Mouse (Mus musculus): ENCODE results near the gene Morn4. TPM values are rescaled to one million over a fixed set of nuclear protein-coding genes. Genes with fewer than 3 reads are reported as not detected.

The Morn4 gene
- polyA plus RNA-seq, 1 experiment from 2014 or later, result 49.0 TPM

DNA sequence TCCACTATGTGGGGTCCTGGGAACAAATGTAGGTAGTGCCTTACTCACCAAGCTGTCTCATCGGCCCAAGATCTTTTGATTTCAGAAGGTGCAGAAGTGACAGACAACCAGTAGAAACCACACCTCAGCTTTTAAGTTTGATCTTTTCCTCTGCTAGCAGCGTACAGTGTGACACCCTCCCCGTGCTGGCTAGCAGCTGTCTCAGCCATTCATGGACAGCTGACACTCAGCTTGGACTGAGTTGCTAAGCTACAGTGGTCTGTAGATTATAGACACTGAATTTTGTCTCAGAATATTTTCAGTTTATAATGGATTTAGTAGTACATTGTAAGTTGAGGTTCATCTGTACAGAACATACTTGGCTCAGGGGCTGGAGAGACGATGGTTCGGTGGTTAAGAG lies 55.0 kb downstream of the Morn4 start:
- peaks cover 9% of the 10 kb centered on the region for H3K36me3 ChIP-seq
- H3K4me1 ChIP-seq, result peaks cover 30% of the 10 kb centered on the region
- no peak overlapping the region for H3K27ac ChIP-seq
- H3K9me3 ChIP-seq (replicated peaks), result no peaks in the 10 kb centered on the region
- no peaks in the 10 kb centered on the region for H3K27me3 ChIP-seq (ENCODE audit: low read depth, poor library complexity, severe bottlenecking)
- H3K4me3 ChIP-seq, result no peak overlapping the region
- no peak for DNase-seq (ENCODE audit: low spot score)
- 79% methylated on average over 5 of the region's 5 CpGs for WGBS

DNA sequence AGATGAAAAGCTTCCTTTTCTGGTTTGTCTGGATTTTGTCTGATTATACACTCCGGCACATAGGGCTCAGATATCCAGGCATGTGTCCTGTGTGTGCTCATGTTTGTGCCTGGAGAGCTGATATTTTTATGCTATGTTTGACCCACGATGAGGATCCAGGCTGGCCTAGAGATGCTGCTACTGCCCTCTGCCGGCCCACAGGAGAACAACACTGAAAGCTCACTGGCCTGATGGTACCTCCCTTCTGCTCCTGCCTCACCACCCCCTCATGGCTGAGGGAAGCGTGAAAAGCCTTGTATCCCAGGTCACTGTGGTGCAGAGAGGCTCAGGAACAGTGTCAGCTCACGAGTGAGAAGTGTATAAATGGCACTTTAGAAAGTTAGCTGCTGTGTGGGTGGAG lies 60.0 kb downstream of the Morn4 start:
- H3K4me3 ChIP-seq, result no peak overlapping the region
- WGBS, result 12% methylated on average over 5 of the region's 5 CpGs

More for the DNA sequence above, 60.0 kb downstream of the Morn4 start:
- Histone ChIP-seq H3K9me3 (replicated peaks) (no peaks in the 10 kb centered on the region), H3K27ac (no peak overlapping the region), H3K36me3 (no peaks in the 10 kb centered on the region), H3K27me3 (ENCODE audit: low read depth, poor library complexity, severe bottlenecking) (no peaks in the 10 kb centered on the region), H3K4me1 (peaks cover 13% of the 10 kb centered on the region; the same call in 1 of the 2 replicates)
- peak; percentile 87 for DNase-seq (ENCODE audit: low spot score)

Other genes starting within 250 kb of the Morn4 start
- gene Frat2, start 238.2 kb downstream of the Morn4 start, polyA plus RNA-seq (2016; fragmentation: Nextera tagmentation; extraction: Ambion mirVana), result 1.9 and 3.0 TPM in 2 replicates
- gene Rrp12, start 190.2 kb downstream of the Morn4 start, polyA plus RNA-seq (2016; fragmentation: Nextera tagmentation; extraction: Ambion mirVana), result 31.9 and 39.8 TPM in 2 replicates
- 900 and 1,117 TPM in 2 replicates for gene Pgam1, start 174.4 kb downstream of the Morn4 start, polyA plus RNA-seq (2016; fragmentation: Nextera tagmentation; extraction: Ambion mirVana)
- gene Exosc1, start 152.9 kb downstream of the Morn4 start, polyA plus RNA-seq (2016; fragmentation: Nextera tagmentation; extraction: Ambion mirVana), result 91.7 and 102 TPM in 2 replicates
- gene Zdhhc16, start 152.9 kb downstream of the Morn4 start, polyA plus RNA-seq (2016; fragmentation: Nextera tagmentation; extraction: Ambion mirVana), result 92.0 and 96.5 TPM in 2 replicates
- gene Mms19, start 105.2 kb downstream of the Morn4 start, polyA plus RNA-seq (2016; fragmentation: Nextera tagmentation; extraction: Ambion mirVana), result 39.9 and 52.5 TPM in 2 replicates
- 14.2 and 15.1 TPM in 2 replicates for gene Ubtd1, start 104.6 kb downstream of the Morn4 start, polyA plus RNA-seq (2016; fragmentation: Nextera tagmentation; extraction: Ambion mirVana)
- gene Ankrd2, start 50.4 kb downstream of the Morn4 start, polyA plus RNA-seq (2016; fragmentation: Nextera tagmentation; extraction: Ambion mirVana), result not detected in 2 replicates
- 1.1 and 1.3 TPM in 2 replicates for gene Hoga1, start 40.7 kb downstream of the Morn4 start, polyA plus RNA-seq (2016; fragmentation: Nextera tagmentation; extraction: Ambion mirVana)
- 0.24 TPM in 1 of 2 replicates, not detected in the other for gene 4933411K16Rik, start 34.1 kb downstream of the Morn4 start, polyA plus RNA-seq (2016; fragmentation: Nextera tagmentation; extraction: Ambion mirVana)
- gene Pi4k2a, start 4.1 kb upstream of the Morn4 start, polyA plus RNA-seq (2016; fragmentation: Nextera tagmentation; extraction: Ambion mirVana), result 31.9 and 33.0 TPM in 2 replicates
- gene Avpi1, start 42.7 kb upstream of the Morn4 start, polyA plus RNA-seq (2016; fragmentation: Nextera tagmentation; extraction: Ambion mirVana), result 22.1 and 25.0 TPM in 2 replicates
- 5.6 and 5.8 TPM in 2 replicates for gene Marveld1, start 61.0 kb upstream of the Morn4 start, polyA plus RNA-seq (2016; fragmentation: Nextera tagmentation; extraction: Ambion mirVana)
- 27.6 and 30.8 TPM in 2 replicates for gene Zfyve27, start 77.6 kb upstream of the Morn4 start, polyA plus RNA-seq (2016; fragmentation: Nextera tagmentation; extraction: Ambion mirVana)
- 0.21 and 2.4 TPM in 2 replicates for gene Sfrp5, start 115.9 kb upstream of the Morn4 start, polyA plus RNA-seq (2016; fragmentation: Nextera tagmentation; extraction: Ambion mirVana)
- not detected in 2 replicates for gene Golga7b, start 161.2 kb upstream of the Morn4 start, polyA plus RNA-seq (2016; fragmentation: Nextera tagmentation; extraction: Ambion mirVana)

Data from limb, embryonic 10.5 days (tissue).